Mouse (Mus musculus) NIH3T3 (cell line): ENCODE measurements around the gene Gabrg3.
"Not testable (repeated sequence)": the region's sequence is repeated elsewhere in the genome, so short reads cannot be mapped to it uniquely, and the experiment has no call there.

Experiments used
- DNase-seq: peaks from one replicate; pipeline ENCODE4 v3.0.0-alpha.2; 2012; ENCODE audit warnings: low read depth

Gene Gabrg3

DNA sequence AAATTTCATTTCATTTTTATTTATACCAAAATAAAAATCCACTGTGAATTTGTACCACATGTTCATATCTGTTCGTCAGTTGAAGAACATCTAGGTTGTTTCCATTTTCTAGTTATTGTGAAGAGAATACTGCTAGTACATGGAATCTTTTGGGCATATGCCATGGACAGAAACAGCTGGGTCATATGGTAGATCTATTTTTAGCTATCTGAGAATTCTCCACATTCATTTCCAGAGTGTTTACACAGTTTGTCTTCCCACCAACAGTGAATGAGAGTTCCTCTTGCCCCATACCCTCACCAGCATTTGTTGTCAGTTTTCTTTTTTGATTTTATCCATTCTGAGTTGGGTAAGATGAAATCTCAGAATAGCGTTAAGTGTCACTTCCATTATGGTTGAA lies 75.0 kb downstream of the Gabrg3 start:
- DNase-seq = no peak

DNA sequence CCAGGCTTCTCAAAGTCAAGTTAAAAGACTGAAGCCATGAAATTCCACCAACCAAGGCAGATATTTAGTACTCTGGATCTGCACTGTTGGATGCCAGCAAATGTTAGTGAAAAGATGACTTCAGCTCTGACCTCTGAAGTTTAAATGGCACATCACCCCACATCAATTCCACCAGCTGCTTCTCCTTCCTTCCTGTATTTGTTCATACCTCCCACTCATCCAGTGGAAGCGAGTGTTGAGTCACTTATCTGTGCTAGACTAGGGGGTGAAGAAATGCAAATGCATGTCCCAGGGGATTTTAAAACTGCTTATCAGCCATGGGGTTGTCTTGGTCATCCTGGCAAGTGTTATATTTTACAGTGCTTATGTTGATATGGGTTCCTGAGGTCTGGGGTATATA lies 79.7 kb downstream of the Gabrg3 start:
- DNase-seq = no peak

DNA sequence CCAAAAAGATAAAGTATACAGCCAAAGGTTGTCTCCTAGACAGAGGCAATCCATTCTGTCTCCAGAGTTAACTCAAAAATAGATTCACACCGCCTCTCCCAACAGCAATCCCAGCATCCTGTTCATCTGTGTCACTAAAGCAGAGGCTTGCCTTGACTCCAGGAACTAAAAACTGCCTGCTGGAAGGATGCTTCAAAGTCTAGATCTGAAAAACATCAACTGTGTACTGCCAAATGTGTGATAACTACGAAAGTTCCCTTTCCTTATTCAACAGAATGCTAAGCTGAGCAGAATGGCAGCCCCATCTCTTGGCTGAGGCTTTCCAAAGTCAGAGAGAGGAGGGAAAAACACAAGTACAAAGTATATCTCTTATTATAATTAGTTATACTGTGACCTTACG lies 90.3 kb downstream of the Gabrg3 start:
- no peak for DNase-seq

DNA sequence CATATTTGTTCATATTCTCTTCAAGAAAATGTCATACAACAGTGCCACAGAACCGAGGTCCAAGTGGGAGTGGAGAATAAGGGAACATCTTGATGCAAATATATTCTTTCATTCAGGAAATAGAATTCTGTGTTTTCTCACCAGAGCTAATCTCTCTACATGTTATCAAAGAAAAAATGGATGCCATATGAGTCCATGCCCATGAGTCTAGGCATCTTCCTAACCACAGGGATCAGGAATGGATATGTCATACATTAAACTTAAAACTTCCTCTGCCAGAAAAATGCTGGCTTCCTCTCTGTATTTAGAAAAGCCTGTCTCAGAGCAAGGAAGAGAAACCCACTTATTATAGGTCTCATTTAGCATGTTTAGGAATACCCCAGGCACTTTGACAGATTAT lies 92.9 kb downstream of the Gabrg3 start:
- DNase-seq = no peak

GRCm38 (mm10) chr7:57293564-57293963 lies 93.4 kb downstream of the Gabrg3 start:
- no peak for DNase-seq

GRCm38 (mm10) chr7:57283186-57283585 lies 103.8 kb downstream of the Gabrg3 start:
- no peak for DNase-seq

DNA sequence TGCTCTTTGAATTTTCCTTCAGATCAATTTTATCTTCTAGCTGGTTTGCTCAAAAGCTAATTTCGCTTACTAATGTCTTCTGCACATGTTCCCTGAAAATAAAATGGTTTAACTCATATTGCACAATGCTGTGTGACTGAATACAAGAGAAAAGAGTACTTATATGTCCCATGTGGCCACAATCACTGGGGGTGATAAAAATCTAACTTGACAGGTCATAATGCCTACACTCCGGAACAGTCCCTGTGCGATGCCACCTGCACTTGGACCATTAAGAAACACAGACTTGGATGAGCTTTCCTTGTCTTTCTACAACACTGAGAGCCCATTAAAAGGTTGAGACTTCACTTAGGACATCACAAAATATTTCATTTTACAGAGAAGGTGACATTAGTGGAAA lies 108.1 kb downstream of the Gabrg3 start:
- DNase-seq = no peak

DNA sequence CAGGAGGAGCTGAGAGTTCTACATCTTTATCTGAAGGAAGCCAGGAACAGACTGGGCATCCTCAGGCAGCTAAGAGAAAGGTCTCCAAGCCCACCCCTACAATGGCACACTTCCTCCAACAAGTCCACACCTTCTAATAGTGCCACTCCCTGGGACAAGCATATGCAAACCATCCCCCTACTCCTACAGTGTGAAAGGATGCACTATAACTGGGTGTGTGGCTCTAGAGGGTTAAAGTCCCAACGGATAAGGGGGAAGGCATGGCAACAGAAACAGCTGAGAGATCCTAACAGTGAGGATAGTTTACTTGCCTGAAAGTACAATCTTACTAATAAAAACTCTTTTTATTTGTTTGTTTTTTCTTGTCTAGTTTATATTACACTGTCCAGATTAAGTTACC lies 126.8 kb downstream of the Gabrg3 start:
- DNase-seq = no peak

GRCm38 (mm10) chr7:57258893-57259574 lies 128.0 kb downstream of the Gabrg3 start:
- no peak for DNase-seq

DNA sequence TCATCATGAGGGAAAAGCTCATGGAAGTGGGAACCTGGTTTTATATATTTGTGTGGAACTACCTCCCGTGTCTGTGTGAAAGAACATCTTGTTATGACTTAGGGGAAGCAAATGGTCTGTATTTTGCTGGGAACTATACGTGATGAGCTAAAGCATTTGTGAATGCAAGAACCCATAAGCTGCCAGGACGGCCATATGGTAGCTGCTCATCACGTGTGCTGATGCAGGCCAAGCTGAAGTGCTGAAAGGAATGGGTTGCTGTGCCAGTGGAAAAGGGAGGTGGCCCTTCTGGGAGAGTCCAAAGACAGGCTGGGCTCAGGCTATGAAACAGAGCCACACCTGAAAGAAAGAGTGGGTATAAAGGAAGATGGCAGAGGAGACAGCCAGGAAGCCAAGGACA lies 143.0 kb downstream of the Gabrg3 start:
- DNase-seq = no peak

DNA sequence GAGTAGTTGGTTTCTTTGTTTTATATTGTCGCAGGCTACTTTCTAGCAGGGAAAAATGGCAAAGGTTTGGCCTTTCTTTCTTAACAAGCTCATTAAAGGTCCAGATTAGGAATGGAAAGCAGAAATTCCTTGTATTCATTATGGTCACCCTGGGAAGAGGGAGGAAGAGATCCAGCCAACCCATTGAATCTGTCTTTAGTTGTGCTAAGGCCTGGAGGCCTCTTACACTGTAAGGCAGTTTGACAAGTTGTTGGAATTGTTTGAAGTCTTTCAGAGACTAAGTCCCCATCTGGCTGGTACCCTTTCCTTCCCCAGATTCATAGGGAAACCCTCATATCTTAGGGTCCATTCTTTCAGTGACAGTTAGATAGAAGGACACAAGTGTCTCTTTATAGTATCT lies 172.9 kb downstream of the Gabrg3 start:
- DNase-seq = no peak

DNA sequence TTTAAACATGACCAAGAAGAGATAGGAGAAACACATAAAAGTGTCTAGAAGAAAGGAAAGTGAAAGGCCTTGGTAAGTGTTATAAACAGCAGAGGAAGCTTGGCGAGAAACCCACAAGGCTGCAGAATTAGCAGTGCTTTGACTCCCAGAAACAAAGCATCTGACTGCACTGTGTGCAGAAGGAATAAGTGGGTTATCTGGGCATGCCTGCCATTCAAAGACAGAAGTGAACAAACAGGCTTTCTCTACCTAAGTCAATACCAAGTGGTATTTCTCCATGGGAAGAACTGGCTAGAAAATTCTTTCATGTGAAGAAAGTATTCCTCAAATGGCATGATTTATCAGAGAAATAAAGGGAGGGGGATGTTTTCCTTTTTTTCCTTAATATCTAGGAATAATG lies 201.0 kb downstream of the Gabrg3 start:
- DNase-seq = no peak

- DNase-seq = not testable (repeated sequence)
Observed at GRCm38 (mm10) chr7:57175891-57176545, 211.0 kb downstream of the Gabrg3 start.

DNA sequence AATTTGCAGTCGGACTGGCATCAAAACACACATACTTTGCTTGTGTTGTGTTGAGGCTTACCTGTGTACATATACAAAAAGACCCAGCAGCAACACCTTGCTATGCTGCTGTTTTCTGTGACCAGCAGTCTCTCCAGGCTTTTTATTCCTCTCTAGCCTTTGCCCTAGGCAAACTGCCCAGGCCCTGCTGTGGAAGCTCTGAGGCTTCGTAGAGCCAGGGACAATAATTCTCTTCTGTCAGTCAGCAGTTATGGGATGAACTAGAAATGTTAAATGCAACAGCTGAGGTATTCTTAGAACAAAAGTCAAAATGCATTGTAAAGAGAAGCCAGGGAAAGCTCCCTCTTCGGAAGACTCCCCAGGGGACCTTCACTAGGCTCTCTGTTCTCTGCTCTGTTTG lies 220.1 kb downstream of the Gabrg3 start:
- DNase-seq = no peak

GRCm38 (mm10) chr7:57158211-57158610 lies 228.8 kb downstream of the Gabrg3 start:
- no peak for DNase-seq

GRCm38 (mm10) chr7:57153743-57154142 lies 233.2 kb downstream of the Gabrg3 start:
- DNase-seq = no peak

GRCm38 (mm10) chr7:57150768-57151167 lies 236.2 kb downstream of the Gabrg3 start:
- DNase-seq = no peak

DNA sequence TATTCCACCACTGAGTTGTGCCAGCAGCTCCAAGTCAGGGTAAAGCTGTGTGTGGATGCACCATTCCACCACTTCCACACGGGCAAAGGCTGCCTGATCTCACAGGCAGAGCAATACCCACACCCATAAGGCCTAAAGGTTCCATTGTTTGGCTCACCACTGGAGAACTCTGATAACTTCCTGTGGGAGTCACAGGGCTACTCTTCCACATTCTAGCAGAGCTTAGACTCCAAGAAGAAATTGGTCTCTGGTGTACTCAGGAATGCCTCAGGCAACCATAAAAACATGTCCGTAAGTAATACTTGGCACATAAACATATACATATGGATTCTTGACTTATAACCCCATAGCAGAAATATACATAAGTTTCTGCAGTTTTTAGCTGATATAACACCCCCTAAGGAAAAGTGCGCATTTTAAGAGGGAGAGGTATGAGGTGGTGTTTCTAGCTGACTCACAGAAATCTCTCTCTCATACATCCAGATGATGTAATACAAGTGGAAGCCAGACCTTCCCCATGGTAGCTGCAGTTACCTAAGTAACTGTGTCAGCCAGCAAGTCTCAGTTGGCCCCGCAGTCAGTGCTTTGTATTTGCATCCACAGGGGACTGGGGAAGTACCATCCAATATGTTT lies 248.8 kb downstream of the Gabrg3 start:
- no peak for DNase-seq

GRCm38 (mm10) chr7:57133009-57133408 lies 254.0 kb downstream of the Gabrg3 start:
- peak; percentile 2 for DNase-seq

DNA sequence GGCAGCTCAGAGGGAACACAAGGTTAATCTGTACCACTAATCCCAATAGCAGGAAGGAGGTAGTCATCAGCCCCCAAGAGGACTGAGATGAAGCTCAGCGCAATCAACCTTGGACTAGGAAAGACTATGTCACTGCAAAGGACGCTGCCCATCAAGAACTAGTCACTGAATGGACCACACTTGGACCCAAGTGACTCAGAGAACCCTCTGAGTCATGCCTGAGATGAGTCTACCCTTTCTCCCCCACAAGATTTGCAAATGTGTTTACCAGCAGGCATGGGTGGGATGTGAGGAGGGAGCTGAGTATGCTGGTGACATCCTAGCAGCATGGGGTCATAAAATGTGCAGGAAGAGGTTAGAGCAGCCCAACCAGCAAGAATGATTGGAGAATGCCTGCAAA lies 254.5 kb downstream of the Gabrg3 start:
- no peak for DNase-seq

DNA sequence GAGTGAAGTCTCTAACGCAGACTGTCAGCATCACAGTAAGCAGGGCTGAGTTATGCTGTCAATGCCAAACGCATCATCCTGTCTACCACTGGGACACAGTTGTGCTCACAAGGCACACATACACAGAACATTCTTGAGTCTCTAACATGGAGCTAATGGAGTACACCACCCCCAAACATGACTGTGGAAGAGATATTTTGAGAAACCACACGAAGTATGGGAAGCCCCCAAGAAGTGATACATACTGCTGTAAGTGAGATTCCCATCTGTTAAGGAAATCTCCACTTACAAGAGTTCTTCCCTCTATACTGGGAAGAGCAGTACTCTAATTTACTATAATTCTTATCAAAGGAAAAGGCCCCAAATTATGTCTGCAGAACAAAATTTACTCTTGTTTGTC lies 286.9 kb downstream of the Gabrg3 start:
- no peak for DNase-seq

GRCm38 (mm10) chr7:57082071-57082470 lies 304.9 kb downstream of the Gabrg3 start:
- no peak for DNase-seq

DNA sequence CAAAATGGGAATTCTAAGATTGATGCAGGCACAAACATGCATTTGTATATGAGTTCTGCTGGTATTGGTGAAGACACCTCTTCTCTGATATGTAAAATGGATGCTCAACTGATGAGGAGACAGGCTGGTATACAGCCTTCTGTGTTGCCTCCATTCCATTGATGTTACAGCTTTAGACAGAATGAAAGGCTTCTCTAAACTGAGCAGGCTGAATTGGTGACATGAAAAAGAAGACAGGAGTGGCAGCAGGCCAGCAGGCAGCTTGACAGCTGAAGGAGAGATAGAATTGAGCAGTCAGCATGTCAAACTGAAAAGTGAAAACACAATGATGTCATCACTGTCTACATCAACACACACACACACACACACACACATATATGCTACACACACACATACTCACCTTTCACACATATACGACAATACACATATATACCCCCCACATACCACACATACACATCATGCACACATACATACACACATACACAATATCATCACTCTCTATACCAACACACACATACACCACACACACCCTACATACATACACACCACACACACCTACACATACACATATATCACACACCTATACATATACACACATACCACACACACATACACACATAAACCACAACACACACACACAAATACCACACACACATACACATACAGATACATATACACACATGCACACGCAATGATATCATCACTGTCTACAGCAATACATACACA lies 315.4 kb downstream of the Gabrg3 start:
- no peak for DNase-seq
